Mouse (Mus musculus): ENCODE data around the gene Haao.

DNA sequence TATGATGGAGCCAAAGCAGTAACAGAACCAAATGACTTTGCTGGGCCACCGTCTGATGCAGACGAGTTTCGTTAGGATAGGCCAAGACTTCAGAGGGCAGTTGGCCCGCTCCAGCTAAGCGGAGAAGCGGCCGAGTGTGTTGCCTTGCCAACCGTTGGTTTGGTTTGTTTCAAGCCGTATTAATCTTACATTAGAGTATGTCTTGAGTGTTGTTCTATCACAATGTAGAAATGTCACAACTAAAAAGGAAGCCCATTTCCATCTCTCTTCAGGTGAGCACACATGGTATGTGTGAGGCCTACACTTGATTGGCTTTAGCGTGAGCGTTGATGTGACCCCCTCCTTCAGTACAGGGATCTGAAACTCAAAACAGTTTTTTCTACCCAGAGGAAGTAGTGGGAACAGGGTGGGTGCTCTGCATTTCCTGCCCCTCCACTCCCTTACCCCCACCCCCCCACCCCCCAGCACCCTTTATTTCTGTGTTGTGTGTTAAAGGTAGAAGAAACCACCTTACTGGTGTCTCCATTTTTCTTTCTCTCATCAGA is 48.2 kb downstream of the Haao start:
- no peak for TF ChIP-seq CTCF (IDR thresholded peaks at IDR 0.05; ENCODE audit: low read depth)
- TF ChIP-seq EP300 (IDR thresholded peaks at IDR 0.05; ENCODE audit: low read depth) = no peak
